Mouse (Mus musculus) MEL (cell line): ENCODE results near the gene Plekhg1. TPM values are rescaled to one million over a fixed set of nuclear protein-coding genes. Genes with fewer than 3 reads are reported as not detected.

ENCODE experiments used
- DNase-seq: peaks from one replicate; pipeline ENCODE4 v3.0.0; 2011; ENCODE audit warnings: low read depth, low spot score
- H3K27ac ChIP-seq: 2 replicates; pipeline ENCODE4 v1.5.1; 2012; ENCODE audit warnings: low read depth, mild to moderate bottlenecking, control low read depth, low read length, moderate library complexity; ENCODE audit not compliant: control insufficient read depth
- H3K27me3 ChIP-seq, 2 experiments: fragments of 150-350 bp in 1 of 2; sonication (generic) in 1 of 2; 2 replicates each; pipeline ENCODE4 v1.6.1; 2012; ENCODE audit warnings: low read length in 2 of 2, mild to moderate bottlenecking in 2 of 2, improper control_type of control experiment in 1 of 2, moderate library complexity in 1 of 2; ENCODE audit not compliant: insufficient read depth in 2 of 2, control insufficient read depth in 1 of 2
- H3K36me3 ChIP-seq, 2 experiments: 2 replicates each; pipeline ENCODE4 v1.6.1; 2012 to 2014; ENCODE audit warnings: low read length in 2 of 2, improper control_type of control experiment in 1 of 2, inconsistent platforms in 1 of 2, mild to moderate bottlenecking in 1 of 2; ENCODE audit not compliant: insufficient read depth in 2 of 2, control insufficient read depth in 1 of 2
- H3K4me1 ChIP-seq, 2 experiments: fragments of 150-350 bp in 1 of 2; sonication (generic) in 1 of 2; 2 replicates each; pipeline ENCODE4 v1.6.1; 2012; ENCODE audit warnings: low read length in 2 of 2, improper control_type of control experiment in 1 of 2, mild to moderate bottlenecking in 1 of 2; ENCODE audit not compliant: insufficient read depth in 2 of 2, control insufficient read depth in 1 of 2
- H3K4me3 ChIP-seq, 2 experiments: fragments of 150-350 bp in 1 of 2; sonication (generic) in 1 of 2; 2 replicates each; pipeline ENCODE4 v1.5.1; 2012; ENCODE audit warnings: low read depth in 2 of 2, low read length in 2 of 2, mild to moderate bottlenecking in 2 of 2, moderate library complexity in 2 of 2, control low read depth in 1 of 2, improper control_type of control experiment in 1 of 2; ENCODE audit not compliant: control insufficient read depth in 1 of 2, insufficient read depth in 1 of 2
- H3K79me2 ChIP-seq: 2 replicates; pipeline ENCODE4 v1.6.1; 2012; ENCODE audit warnings: mild to moderate bottlenecking, low read length, moderate library complexity; ENCODE audit not compliant: control insufficient read depth, poor library complexity, insufficient read depth
- H3K9ac ChIP-seq: 2 replicates; pipeline ENCODE4 v1.6.1; 2012; ENCODE audit warnings: low read depth, mild to moderate bottlenecking, control low read depth, low read length, moderate library complexity; ENCODE audit not compliant: control insufficient read depth, poor library complexity, severe bottlenecking
- H3K9me3 ChIP-seq: fragments of 150-350 bp; sonication (generic); replicated peaks from 2 replicates; pipeline ENCODE4 v1.6.1; 2012; ENCODE audit warnings: mild to moderate bottlenecking, low read length, improper control_type of control experiment, moderate library complexity; ENCODE audit not compliant: insufficient read depth
- BHLHE40 ChIP-seq: IDR thresholded peaks from 2 replicates; pipeline ENCODE4 v1.6.1; 2012; ENCODE audit warnings: low read depth, mild to moderate bottlenecking, inconsistent platforms, low read length, improper control_type of control experiment, borderline replicate concordance
- CHD1 ChIP-seq: IDR thresholded peaks from 2 replicates; pipeline ENCODE4 v1.6.1; 2012; ENCODE audit warnings: low read depth, mild to moderate bottlenecking, inconsistent platforms, low read length, improper control_type of control experiment
- CHD2 ChIP-seq: IDR thresholded peaks from 2 replicates; pipeline ENCODE4 v1.6.1; 2011; ENCODE audit warnings: low read length, improper control_type of control experiment
- ELF1 ChIP-seq: IDR thresholded peaks from 2 replicates; pipeline ENCODE4 v1.6.1; 2014; ENCODE audit warnings: low read depth, mild to moderate bottlenecking, inconsistent platforms, low read length, improper control_type of control experiment, moderate library complexity
- JUND ChIP-seq: IDR thresholded peaks from 2 replicates; pipeline ENCODE4 v1.6.1; 2011; ENCODE audit warnings: low read depth, mild to moderate bottlenecking, improper control_type of control experiment, low read length
- MAX ChIP-seq: IDR thresholded peaks from 2 replicates; pipeline ENCODE4 v1.6.1; 2011; ENCODE audit warnings: low read length, improper control_type of control experiment
- POLR2AphosphoS5 ChIP-seq: IDR thresholded peaks from 2 replicates; pipeline ENCODE4 v1.6.1; 2012; ENCODE audit warnings: low read depth, borderline replicate concordance, mild to moderate bottlenecking, inconsistent platforms, low read length, moderate library complexity, mixed read lengths
- RAD21 ChIP-seq: IDR thresholded peaks from 2 replicates; pipeline ENCODE4 v1.6.1; 2011; ENCODE audit warnings: mild to moderate bottlenecking, low read depth, low read length, improper control_type of control experiment
- TBP ChIP-seq: IDR thresholded peaks from 2 replicates; pipeline ENCODE4 v1.8.0; 2011; ENCODE audit warnings: low read depth, low read length, improper control_type of control experiment
- TCF12 ChIP-seq: IDR thresholded peaks from 2 replicates; pipeline ENCODE4 v1.6.1; 2014; ENCODE audit warnings: low read depth, mild to moderate bottlenecking, inconsistent platforms, low read length, improper control_type of control experiment, moderate library complexity
- UBTF ChIP-seq: IDR thresholded peaks from 2 replicates; pipeline ENCODE4 v1.6.1; 2012; ENCODE audit warnings: low read depth, mild to moderate bottlenecking, inconsistent platforms, low read length, improper control_type of control experiment, moderate library complexity, borderline replicate concordance; ENCODE audit not compliant: insufficient read depth
- ZC3H11A ChIP-seq: IDR thresholded peaks from 2 replicates; pipeline ENCODE4 v1.6.1; 2012; ENCODE audit warnings: low read depth, mild to moderate bottlenecking, inconsistent platforms, low read length, improper control_type of control experiment
- ZKSCAN1 ChIP-seq: IDR thresholded peaks from 2 replicates; pipeline ENCODE4 v1.6.1; 2012; ENCODE audit warnings: low read depth, mild to moderate bottlenecking, inconsistent platforms, low read length, improper control_type of control experiment, moderate library complexity
- ZMIZ1 ChIP-seq: IDR thresholded peaks from 2 replicates; pipeline ENCODE4 v1.6.1; 2012; ENCODE audit warnings: low read depth, mild to moderate bottlenecking, inconsistent platforms, low read length, improper control_type of control experiment, moderate library complexity
- polyA plus RNA-seq, 2 experiments: library from polyadenylated mRNA; stranded (reverse) in 1 of 2; unstranded in 1 of 2; fragments of >175 nt in 1 of 2; fragments of >200 nt in 1 of 2; gene quantifications; 2 replicates each; pipeline versions ENCODE4 v1.2.1 to v1.2.4; 2012; ENCODE audit warnings: low replicate concordance in 2 of 2, low read depth in 1 of 2; ENCODE audit not compliant: insufficient read length in 2 of 2, insufficient read depth in 1 of 2, missing spikeins in 1 of 2
- total RNA-seq: library from RNA; depleted of rRNA; stranded (reverse); fragments of 300-350 nt; gene quantifications from 2 replicates; pipeline ENCODE4 v1.2.3, GENCODE M21; 2012

The Plekhg1 gene
- total and polyA plus RNA-seq, 3 experiments = 0.01 TPM; not detected in 2

DNA sequence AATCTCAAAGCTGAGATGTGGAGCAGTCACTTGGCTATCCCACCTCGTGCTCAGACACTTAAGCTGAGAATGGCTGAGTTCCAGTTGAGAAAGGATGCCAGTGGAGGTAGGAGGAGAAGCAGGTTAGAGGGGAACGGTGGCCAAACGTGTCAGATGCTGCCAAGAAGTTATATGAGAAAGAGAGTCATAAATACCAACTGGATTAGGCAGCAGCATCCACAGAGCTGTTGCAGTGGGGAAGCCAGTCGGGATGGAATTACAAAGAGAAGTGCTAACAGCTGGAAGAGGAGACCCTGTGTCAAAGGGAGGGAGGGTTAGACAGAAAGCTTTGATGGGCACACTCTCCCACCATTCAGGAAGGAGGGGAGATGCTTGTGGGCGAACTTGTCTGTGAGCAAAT is 89.3 kb downstream of the Plekhg1 start:
- DNase-seq = no peak
- no peak for TF ChIP-seq ZC3H11A
- no peak for TF ChIP-seq ZKSCAN1
- TF ChIP-seq, all 39 proteins: peak for 0
- no peak overlapping the region for H3K9ac ChIP-seq
- H3K36me3 ChIP-seq = no peaks in the 10 kb centered on the region
- no peak overlapping the region for H3K27ac ChIP-seq
- H3K4me1 ChIP-seq = no peaks in the 10 kb centered on the region
- no peaks in the 10 kb centered on the region for H3K27me3 ChIP-seq
- H3K9me3 ChIP-seq = no peaks in the 10 kb centered on the region
- H3K4me3 ChIP-seq = no peak overlapping the region
- H3K79me2 ChIP-seq = no peaks in the 10 kb centered on the region

DNA sequence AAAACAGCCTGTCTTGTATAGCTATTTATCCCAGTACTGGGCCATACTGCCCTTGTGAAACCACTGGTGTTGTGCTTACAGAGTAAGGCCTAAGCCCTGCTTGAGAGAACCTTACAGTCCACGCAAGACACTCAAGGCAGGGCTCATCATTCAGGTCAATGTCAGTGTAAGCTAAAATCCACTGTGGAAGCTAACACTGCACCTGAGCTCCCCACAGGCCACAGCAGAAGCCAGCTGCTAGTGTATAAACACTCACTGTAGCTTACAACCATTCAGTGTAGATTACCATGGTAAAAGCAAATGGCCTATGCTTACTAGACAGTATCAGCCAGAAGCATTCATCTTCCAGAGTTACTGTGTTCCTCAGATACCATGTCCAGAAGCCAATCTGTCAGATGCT is 90.5 kb downstream of the Plekhg1 start:
- DNase-seq = no peak
- no peaks in the 10 kb centered on the region for H3K4me1 ChIP-seq
- no peak for TF ChIP-seq ELF1
- no peak for TF ChIP-seq ZKSCAN1
- TF ChIP-seq MAX = no peak
- TF ChIP-seq TCF12 = no peak
- no peak for TF ChIP-seq JUND
- no peak for TF ChIP-seq RAD21
- TF ChIP-seq CHD2 = no peak
- TF ChIP-seq BHLHE40 = no peak

DNA sequence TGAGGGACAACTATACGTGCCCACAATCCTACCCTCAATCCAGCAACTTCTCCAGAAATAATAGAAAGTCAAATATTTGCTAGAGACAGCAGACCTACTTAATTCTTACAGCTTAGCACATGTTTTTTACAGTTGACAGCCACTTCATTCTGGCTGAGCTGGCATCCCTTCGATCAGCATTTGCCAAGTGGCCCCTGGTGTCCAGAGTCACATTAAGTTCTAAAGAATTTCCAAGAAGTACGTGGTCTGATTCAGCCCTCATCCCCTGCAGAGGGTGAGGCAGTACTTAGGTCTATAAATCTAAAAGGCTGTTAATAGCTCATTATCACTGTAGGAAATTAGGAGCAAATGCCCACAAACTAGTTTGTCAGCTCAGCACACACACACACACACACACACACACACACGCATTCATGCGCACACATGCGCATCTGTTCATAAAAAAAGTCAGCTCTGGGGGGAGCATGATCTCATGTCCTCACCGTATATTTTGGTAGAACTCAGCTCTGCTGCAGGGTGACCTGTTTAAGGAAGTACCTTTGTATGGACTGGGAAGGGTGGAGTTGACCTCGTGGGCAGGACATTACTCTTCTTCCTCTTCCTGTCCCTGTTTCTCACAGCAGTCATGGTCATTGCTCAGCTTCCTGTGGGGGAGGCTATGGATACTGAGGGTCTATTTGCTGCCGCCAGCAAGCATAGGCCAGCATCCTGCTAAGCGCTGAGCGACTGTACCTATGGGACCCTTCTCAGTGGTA is 91.6 kb downstream of the Plekhg1 start:
- H3K4me1 ChIP-seq = no peaks in the 10 kb centered on the region
- no peak for TF ChIP-seq BHLHE40
- no peak for TF ChIP-seq JUND
- TF ChIP-seq CHD1 = no peak
- TF ChIP-seq TBP = no peak
- TF ChIP-seq ELF1 = no peak
- no peak for TF ChIP-seq POLR2AphosphoS5
- no peak for TF ChIP-seq UBTF
- TF ChIP-seq ZMIZ1 = no peak
- H3K4me3 ChIP-seq = no peak overlapping the region
- no peaks in the 10 kb centered on the region for H3K36me3 ChIP-seq
- no peaks in the 10 kb centered on the region for H3K79me2 ChIP-seq
- no peaks in the 10 kb centered on the region for H3K9me3 ChIP-seq
- no peak overlapping the region for H3K27ac ChIP-seq
- DNase-seq = no peak
- no peak overlapping the region for H3K9ac ChIP-seq
- no peaks in the 10 kb centered on the region for H3K27me3 ChIP-seq

More for the DNA sequence above, 90.5 kb downstream of the Plekhg1 start:
- no peaks in the 10 kb centered on the region for H3K27me3 ChIP-seq
- H3K36me3 ChIP-seq = no peaks in the 10 kb centered on the region
- H3K79me2 ChIP-seq = no peaks in the 10 kb centered on the region
- no peak overlapping the region for H3K27ac ChIP-seq
- no peaks in the 10 kb centered on the region for H3K9me3 ChIP-seq
- no peak overlapping the region for H3K9ac ChIP-seq
- H3K4me3 ChIP-seq = no peak overlapping the region
